Mouse (Mus musculus): ENCODE results near the gene Alx1. TPM values are rescaled to one million over a fixed set of nuclear protein-coding genes. Genes with fewer than 3 reads are reported as not detected.

Gene Alx1
- polyA plus RNA-seq, 2 experiments, result 1.8 to 4.0 TPM

- no peak overlapping the region for H3K27ac ChIP-seq (replicated peaks; ENCODE audit: low read depth, low read length)
- peaks cover 13% of the 10 kb centered on the region; the same call in 1 of the 2 replicates for H3K4me1 ChIP-seq (ENCODE audit: control insufficient read depth, insufficient read depth, low read length)
- WGBS, result 4% methylated on average over 11 of the region's 11 CpGs
- peaks cover 91% of the 10 kb centered on the region for H3K27me3 ChIP-seq (ENCODE audit: control insufficient read depth, insufficient read depth, low read length)
- no peak overlapping the region for H3K9ac ChIP-seq (ENCODE audit: low read depth, low read length, severe bottlenecking)
- no peaks in the 10 kb centered on the region for H3K9me3 ChIP-seq (ENCODE audit: control insufficient read depth, low read length)
- DNase-seq (ENCODE audit: low spot score) (peak; percentile 6), ATAC-seq (ENCODE audit: low FRiP score, low read depth) (no peak)
- no peak overlapping the region for H3K4me3 ChIP-seq (replicated peaks; ENCODE audit: low read length)
- TF ChIP-seq POLR2A (IDR thresholded peaks at IDR 0.05; ENCODE audit: borderline replicate concordance, extremely low read depth, insufficient read depth, insufficient read length), result no peak
- no peaks in the 10 kb centered on the region for H3K36me3 ChIP-seq (ENCODE audit: control insufficient read depth, insufficient read depth, low read length)
- no peak overlapping the region for H3K4me2 ChIP-seq (replicated peaks; ENCODE audit: low read depth, low read length, severe bottlenecking)
These were observed 916 bp upstream of the Alx1 start for GRCm38 (mm10) chr10:103030931-103031330.

GRCm38 (mm10) chr10:103029132-103029729, 784 bp downstream of the Alx1 start:
- peak overlapping the region; percentile 52 for H3K4me2 ChIP-seq (replicated peaks; ENCODE audit: low read depth, low read length, severe bottlenecking)
- H3K9me3 ChIP-seq (ENCODE audit: control insufficient read depth, low read length), result no peaks in the 10 kb centered on the region
- no peak overlapping the region for H3K9ac ChIP-seq (ENCODE audit: low read depth, low read length, severe bottlenecking)
- WGBS, result 2% methylated on average over 23 of the region's 23 CpGs
- H3K36me3 ChIP-seq (ENCODE audit: control insufficient read depth, insufficient read depth, low read length), result no peaks in the 10 kb centered on the region
- peaks cover 13% of the 10 kb centered on the region; the same call in 1 of the 2 replicates for H3K4me1 ChIP-seq (ENCODE audit: control insufficient read depth, insufficient read depth, low read length)
- peaks cover 81% of the 10 kb centered on the region for H3K27me3 ChIP-seq (ENCODE audit: control insufficient read depth, insufficient read depth, low read length)
- peak overlapping the region; percentile 40 for H3K4me3 ChIP-seq (replicated peaks; ENCODE audit: low read length)
- no peak for TF ChIP-seq POLR2A (IDR thresholded peaks at IDR 0.05; ENCODE audit: borderline replicate concordance, extremely low read depth, insufficient read depth, insufficient read length)
- DNase-seq (ENCODE audit: low spot score) (no peak), ATAC-seq (ENCODE audit: low FRiP score, low read depth) (no peak)
- no peak overlapping the region for H3K27ac ChIP-seq (replicated peaks; ENCODE audit: low read depth, low read length)

- H3K36me3 ChIP-seq (ENCODE audit: control insufficient read depth, insufficient read depth, low read length), result no peaks in the 10 kb centered on the region
- H3K27me3 ChIP-seq (ENCODE audit: control insufficient read depth, insufficient read depth, low read length), result peaks cover 82% of the 10 kb centered on the region
- H3K4me1 ChIP-seq (ENCODE audit: control insufficient read depth, insufficient read depth, low read length), result peaks cover 13% of the 10 kb centered on the region; the same call in 1 of the 2 replicates
- TF ChIP-seq POLR2A (IDR thresholded peaks at IDR 0.05; ENCODE audit: borderline replicate concordance, extremely low read depth, insufficient read depth, insufficient read length), result no peak
- peak overlapping the region; percentile 52 for H3K4me2 ChIP-seq (replicated peaks; ENCODE audit: low read depth, low read length, severe bottlenecking)
- peak overlapping the region; percentile 41 for H3K9ac ChIP-seq (ENCODE audit: low read depth, low read length, severe bottlenecking)
- H3K9me3 ChIP-seq (ENCODE audit: control insufficient read depth, low read length), result no peaks in the 10 kb centered on the region
- 2% methylated on average over 46 of the region's 50 CpGs for WGBS
- DNase-seq (ENCODE audit: low spot score) (peak; percentile 8), ATAC-seq (ENCODE audit: low FRiP score, low read depth) (peak; percentile 44)
- H3K4me3 ChIP-seq (replicated peaks; ENCODE audit: low read length), result peak overlapping the region; percentile 40
- H3K27ac ChIP-seq (replicated peaks; ENCODE audit: low read depth, low read length), result no peak overlapping the region
These were observed 1.5 kb downstream of the Alx1 start for GRCm38 (mm10) chr10:103028253-103029131.

GRCm38 (mm10) chr10:103027931-103028252, 2.1 kb downstream of the Alx1 start:
- TF ChIP-seq POLR2A (IDR thresholded peaks at IDR 0.05; ENCODE audit: borderline replicate concordance, extremely low read depth, insufficient read depth, insufficient read length), result no peak
- DNase-seq (ENCODE audit: low spot score) (no peak), ATAC-seq (ENCODE audit: low FRiP score, low read depth) (peak; percentile 6; the same call in 1 of the 2 replicates)
- under 1% methylated on average over 15 of the region's 15 CpGs for WGBS
- peak overlapping the region; percentile 52 for H3K4me2 ChIP-seq (replicated peaks; ENCODE audit: low read depth, low read length, severe bottlenecking)
- peak overlapping the region; percentile 41; the same call in 1 of the 2 replicates for H3K9ac ChIP-seq (ENCODE audit: low read depth, low read length, severe bottlenecking)
- H3K9me3 ChIP-seq (ENCODE audit: control insufficient read depth, low read length), result no peaks in the 10 kb centered on the region
- H3K36me3 ChIP-seq (ENCODE audit: control insufficient read depth, insufficient read depth, low read length), result no peaks in the 10 kb centered on the region
- H3K4me3 ChIP-seq (replicated peaks; ENCODE audit: low read length), result peak overlapping the region; percentile 40
- H3K27me3 ChIP-seq (ENCODE audit: control insufficient read depth, insufficient read depth, low read length), result peaks cover 76% of the 10 kb centered on the region
- peaks cover 13% of the 10 kb centered on the region; the same call in 1 of the 2 replicates for H3K4me1 ChIP-seq (ENCODE audit: control insufficient read depth, insufficient read depth, low read length)
- no peak overlapping the region for H3K27ac ChIP-seq (replicated peaks; ENCODE audit: low read depth, low read length)

- Histone ChIP-seq H3K4me2 (replicated peaks; ENCODE audit: low read depth, low read length, severe bottlenecking) (peak overlapping the region; percentile 52), H3K9me3 (ENCODE audit: control insufficient read depth, low read length) (no peaks in the 10 kb centered on the region), H3K4me3 (replicated peaks; ENCODE audit: low read length) (peak overlapping the region; percentile 40), H3K27ac (replicated peaks; ENCODE audit: low read depth, low read length) (no peak overlapping the region), H3K9ac (ENCODE audit: low read depth, low read length, severe bottlenecking) (no peak overlapping the region), H3K27me3 (ENCODE audit: control insufficient read depth, insufficient read depth, low read length) (peaks cover 71% of the 10 kb centered on the region), H3K4me1 (ENCODE audit: control insufficient read depth, insufficient read depth, low read length) (peaks cover 13% of the 10 kb centered on the region; the same call in 1 of the 2 replicates), H3K36me3 (ENCODE audit: control insufficient read depth, insufficient read depth, low read length) (no peaks in the 10 kb centered on the region)
- WGBS, result 2% methylated on average over 20 of the region's 20 CpGs
- DNase-seq (ENCODE audit: low spot score) (peak; percentile 9), ATAC-seq (ENCODE audit: low FRiP score, low read depth) (no peak)
- no peak for TF ChIP-seq POLR2A (IDR thresholded peaks at IDR 0.05; ENCODE audit: borderline replicate concordance, extremely low read depth, insufficient read depth, insufficient read length)
These were observed 2.6 kb downstream of the Alx1 start for GRCm38 (mm10) chr10:103027226-103027930.
